In genomic region chr4:43082458-43082857, GRCm38 (mm10) we compare ENCODE assay signal across 26 mouse cellular contexts.
"Had no signal": no experiment of that assay in that cellular context is flagged by ENCODE, and none has a peak within 500 bp of the region (broad histone marks: within the 10 kb centered on the region; RNA-seq: fewer than 3 reads in every experiment).

No protein-coding gene starts in this region.

- H3K4me2 ChIP-seq: embryonic facial prominence, embryonic 12.5 days; embryonic facial prominence, embryonic 13.5 days; embryonic facial prominence, embryonic 15.5 days; forebrain, embryonic 12.5 days; forebrain, embryonic 13.5 days; forebrain, embryonic 15.5 days had no signal

- H3K9me3 ChIP-seq: embryonic facial prominence, embryonic 10.5 days; embryonic facial prominence, embryonic 12.5 days; embryonic facial prominence, embryonic 13.5 days; embryonic facial prominence, embryonic 15.5 days; forebrain, embryonic 10.5 days; forebrain, embryonic 12.5 days; forebrain, embryonic 13.5 days; forebrain, embryonic 15.5 days had no signal

- H3K4me3 ChIP-seq: embryonic facial prominence, embryonic 10.5 days; embryonic facial prominence, embryonic 12.5 days; embryonic facial prominence, embryonic 13.5 days; embryonic facial prominence, embryonic 15.5 days; erythroblast, embryonic 14.5 days; forebrain, embryonic 10.5 days; forebrain, embryonic 12.5 days; forebrain, embryonic 13.5 days; forebrain, embryonic 15.5 days; gastrocnemius, adult 2 months; heart, adult 2 months had no signal

- DNase-seq: cerebellum, adult 9-10 months; cerebellum, adult 9-11 months; cerebellum, postnatal 10 days; cerebellum, postnatal 14 days; cerebellum, postnatal 25 days; cerebellum, postnatal 36 days; embryo, embryonic 11 days; forebrain, postnatal 0 days; gastrocnemius, adult 2 months; gastrocnemius, postnatal 10 days; gastrocnemius, postnatal 14 days; gastrocnemius, postnatal 25 days; gastrocnemius, postnatal 36 days; heart, adult 11 months; heart, adult 2 months had no signal

- H3K9ac ChIP-seq: embryonic facial prominence, embryonic 12.5 days; embryonic facial prominence, embryonic 13.5 days; embryonic facial prominence, embryonic 15.5 days; forebrain, embryonic 12.5 days; forebrain, embryonic 13.5 days; forebrain, embryonic 15.5 days; forebrain, postnatal 0 days had no signal

- H3K27ac ChIP-seq: embryonic facial prominence, embryonic 10.5 days; embryonic facial prominence, embryonic 12.5 days; embryonic facial prominence, embryonic 13.5 days; embryonic facial prominence, embryonic 15.5 days; forebrain, embryonic 10.5 days; forebrain, embryonic 12.5 days; forebrain, embryonic 13.5 days; forebrain, embryonic 15.5 days; gastrocnemius, adult 2 months; heart, adult 2 months had no signal

- H3K4me1 ChIP-seq: forebrain, embryonic 10.5 days; forebrain, embryonic 12.5 days; forebrain, embryonic 13.5 days; forebrain, embryonic 15.5 days had no signal

- H3K36me3 ChIP-seq: embryonic facial prominence, embryonic 10.5 days; embryonic facial prominence, embryonic 12.5 days; embryonic facial prominence, embryonic 13.5 days; embryonic facial prominence, embryonic 15.5 days; forebrain, embryonic 10.5 days; forebrain, embryonic 12.5 days; forebrain, embryonic 15.5 days had no signal

- ATAC-seq: forebrain, embryonic 13.5 days; forebrain, embryonic 14.5 days; forebrain, embryonic 15.5 days; forebrain, embryonic 16.5 days; forebrain, postnatal 0 days had no signal

- H3K27me3 ChIP-seq: embryonic facial prominence, embryonic 12.5 days; embryonic facial prominence, embryonic 13.5 days; embryonic facial prominence, embryonic 15.5 days; forebrain, embryonic 12.5 days; forebrain, embryonic 13.5 days; forebrain, embryonic 15.5 days had no signal
